Mouse (Mus musculus) intestine, embryonic 16.5 days (tissue): Measurements from ENCODE around the gene Batf. TPM values are rescaled to one million over a fixed set of nuclear protein-coding genes. Genes with fewer than 3 reads are reported as not detected.

Experiments used
- ATAC-seq: fragments of 200-750 bp; cut with Nextera tagmentation; 2 replicates; pipeline ENCODE4 v1.8.0; 2017; ENCODE audit warnings: moderate TSS enrichment, moderate library complexity
- H3K27ac ChIP-seq: fragments of 300-500 bp; sonication (generic); 2 replicates; pipeline ENCODE4 v1.5.1; 2014; ENCODE audit warnings: mild to moderate bottlenecking, low read length
- H3K27me3 ChIP-seq: fragments of 300-500 bp; sonication (generic); replicated peaks from 2 replicates; pipeline ENCODE4 v1.6.1; 2014; ENCODE audit warnings: low read length, control low read depth, mixed read lengths; ENCODE audit not compliant: control insufficient read depth, insufficient read depth
- H3K36me3 ChIP-seq: fragments of 300-500 bp; sonication (generic); 2 replicates; pipeline ENCODE4 v1.6.1; 2014; ENCODE audit warnings: low read length, control low read depth; ENCODE audit not compliant: control insufficient read depth, insufficient read depth
- H3K4me1 ChIP-seq: fragments of 300-500 bp; sonication (generic); 2 replicates; pipeline ENCODE4 v1.6.1; 2014; ENCODE audit warnings: low read length, control low read depth, mixed read lengths; ENCODE audit not compliant: control insufficient read depth, insufficient read depth
- H3K4me2 ChIP-seq: fragments of 300-500 bp; sonication (generic); 2 replicates; pipeline ENCODE4 v1.6.1; 2014; ENCODE audit warnings: low read depth, low read length, control low read depth
- H3K4me3 ChIP-seq: fragments of 300-500 bp; sonication (generic); 2 replicates; pipeline ENCODE4 v1.5.1; 2014; ENCODE audit warnings: mild to moderate bottlenecking, low read length
- H3K9ac ChIP-seq: fragments of 300-500 bp; sonication (generic); 2 replicates; pipeline ENCODE4 v1.6.1; 2014; ENCODE audit warnings: low read depth, low read length
- H3K9me3 ChIP-seq: fragments of 300-500 bp; sonication (generic); 2 replicates; pipeline ENCODE4 v1.6.1; 2016; ENCODE audit warnings: low read length, control low read depth; ENCODE audit not compliant: control insufficient read depth
- WGBS: fragments of 180-500 bp; shearing (Covaris S2); extraction: QIAGEN DNeasy Blood & Tissue Kit; methylation state at CpG from one replicate; pipeline ENCODE4 v1.1.7; 2014; 5-methylcytosine and 5-hydroxymethylcytosine counted together
- polyA plus RNA-seq: library from polyadenylated mRNA; unstranded; fragments of >200 nt; fragmentation: Nextera tagmentation; extraction: Ambion mirVana; gene quantifications from 2 replicates; pipeline ENCODE4 v1.2.1, GENCODE M21; 2015

The Batf gene
- polyA plus RNA-seq, result 3.5 and 3.6 TPM in 2 replicates

- Histone ChIP-seq H3K9ac (peak within 1 kb of the TSS; percentile 56), H3K4me2 (peak within 1 kb of the TSS; percentile 36), H3K36me3 (no peaks in the 10 kb centered on the region), H3K27me3 (no peaks in the 10 kb centered on the region), H3K4me3 (peak within 1 kb of the TSS; percentile 25), H3K27ac (no peak within 1 kb of the TSS), H3K9me3 (no peaks in the 10 kb centered on the region), H3K4me1 (no peaks in the 10 kb centered on the region)
- peak; percentile 44; the same call in 1 of the 2 replicates for ATAC-seq
- WGBS, result 38% methylated on average over 22 of the region's 22 CpGs
These were observed at the start of gene Batf for GRCm38 (mm10) chr12:85686466-85687216. Gene Batf, plus strand, starts transcription at chr12:85686669.

- Histone ChIP-seq H3K9me3 (no peaks in the 10 kb centered on the region), H3K4me3 (no peak overlapping the region), H3K27me3 (no peaks in the 10 kb centered on the region), H3K4me1 (peaks cover 15% of the 10 kb centered on the region), H3K9ac (no peak overlapping the region), H3K4me2 (no peak overlapping the region), H3K36me3 (no peaks in the 10 kb centered on the region), H3K27ac (no peak overlapping the region)
- 70% methylated on average over 9 of the region's 9 CpGs for WGBS
- no peak for ATAC-seq
These were observed 48.5 kb upstream of the Batf start for GRCm38 (mm10) chr12:85637932-85638331.

- peak; percentile 19; the same call in 1 of the 2 replicates for ATAC-seq
- Histone ChIP-seq H3K4me2 (no peak overlapping the region), H3K9me3 (no peaks in the 10 kb centered on the region), H3K27ac (0 out of 2 replicates have a peak overlapping the region, but pooled peaks have one; percentile 7), H3K4me1 (peaks cover 15% of the 10 kb centered on the region), H3K9ac (no peak overlapping the region), H3K36me3 (no peaks in the 10 kb centered on the region), H3K27me3 (no peaks in the 10 kb centered on the region), H3K4me3 (no peak overlapping the region)
- 69% methylated on average over 20 of the region's 20 CpGs for WGBS
These were observed 47.7 kb upstream of the Batf start for GRCm38 (mm10) chr12:85638541-85639325.

- 0 out of 2 replicates have a peak overlapping the region, but pooled peaks have one; percentile 7 for H3K27ac ChIP-seq
These were observed 47.0 kb upstream of the Batf start for GRCm38 (mm10) chr12:85639326-85640008.

GRCm38 (mm10) chr12:85640852-85641563 lies 45.5 kb upstream of the Batf start:
- 60% methylated on average over 10 of the region's 10 CpGs for WGBS
- H3K9me3 ChIP-seq, result no peaks in the 10 kb centered on the region
- peaks cover 15% of the 10 kb centered on the region for H3K4me1 ChIP-seq
- no peak overlapping the region for H3K4me3 ChIP-seq
- no peak overlapping the region for H3K9ac ChIP-seq
- H3K4me2 ChIP-seq, result no peak overlapping the region
- H3K27me3 ChIP-seq, result no peaks in the 10 kb centered on the region
- no peak overlapping the region for H3K27ac ChIP-seq
- no peaks in the 10 kb centered on the region for H3K36me3 ChIP-seq
- peak; percentile 45; the same call in 1 of the 2 replicates for ATAC-seq

More at GRCm38 (mm10) chr12:85639326-85640008, 47.0 kb upstream of the Batf start:
- Histone ChIP-seq H3K4me3 (no peak overlapping the region), H3K4me2 (no peak overlapping the region), H3K4me1 (peaks cover 15% of the 10 kb centered on the region), H3K9me3 (no peaks in the 10 kb centered on the region), H3K36me3 (no peaks in the 10 kb centered on the region), H3K9ac (no peak overlapping the region), H3K27me3 (no peaks in the 10 kb centered on the region)
- WGBS, result 45% methylated on average over 12 of the region's 12 CpGs
- ATAC-seq, result peak; percentile 79

GRCm38 (mm10) chr12:85641564-85641931 lies 44.9 kb upstream of the Batf start:
- H3K4me1 ChIP-seq, result peaks cover 15% of the 10 kb centered on the region
- no peaks in the 10 kb centered on the region for H3K9me3 ChIP-seq
- no peaks in the 10 kb centered on the region for H3K27me3 ChIP-seq
- ATAC-seq, result no peak
- no peak overlapping the region for H3K4me3 ChIP-seq
- H3K27ac ChIP-seq, result no peak overlapping the region
- no peak overlapping the region for H3K4me2 ChIP-seq
- no peak overlapping the region for H3K9ac ChIP-seq
- WGBS, result 60% methylated on average over 4 of the region's 4 CpGs
- H3K36me3 ChIP-seq, result no peaks in the 10 kb centered on the region

- Histone ChIP-seq H3K4me3 (no peak overlapping the region), H3K27ac (no peak overlapping the region), H3K27me3 (no peaks in the 10 kb centered on the region), H3K4me2 (no peak overlapping the region), H3K9me3 (no peaks in the 10 kb centered on the region), H3K36me3 (no peaks in the 10 kb centered on the region), H3K9ac (no peak overlapping the region), H3K4me1 (peaks cover 14% of the 10 kb centered on the region)
- ATAC-seq, result no peak
- WGBS, result 75% methylated on average over 5 of the region's 5 CpGs
These were observed 42.7 kb upstream of the Batf start for GRCm38 (mm10) chr12:85643735-85644134.

GRCm38 (mm10) chr12:85645664-85646063 lies 40.8 kb upstream of the Batf start:
- ATAC-seq, result no peak
- no peaks in the 10 kb centered on the region for H3K27me3 ChIP-seq
- no peak overlapping the region for H3K27ac ChIP-seq
- H3K9me3 ChIP-seq, result no peaks in the 10 kb centered on the region
- H3K4me3 ChIP-seq, result no peak overlapping the region
- H3K4me1 ChIP-seq, result peaks cover 8% of the 10 kb centered on the region; the same call in 1 of the 2 replicates
- no peak overlapping the region for H3K4me2 ChIP-seq
- 88% methylated on average over 4 of the region's 4 CpGs for WGBS
- H3K9ac ChIP-seq, result no peak overlapping the region
- no peaks in the 10 kb centered on the region for H3K36me3 ChIP-seq
